Mouse (Mus musculus) urinary bladder, postnatal 4 days (tissue): Measurements from ENCODE around the gene Gm44965.
A peak's percentile ranks its signal among the peaks of the same experiment; 100 is the strongest.

Experiments
- DNase-seq, 2 experiments: peaks; one replicate each; pipeline ENCODE4 v3.0.0; 2021 to 2022; ENCODE audit warnings: low spot score in 2 of 2

Gene Gm44965

DNA sequence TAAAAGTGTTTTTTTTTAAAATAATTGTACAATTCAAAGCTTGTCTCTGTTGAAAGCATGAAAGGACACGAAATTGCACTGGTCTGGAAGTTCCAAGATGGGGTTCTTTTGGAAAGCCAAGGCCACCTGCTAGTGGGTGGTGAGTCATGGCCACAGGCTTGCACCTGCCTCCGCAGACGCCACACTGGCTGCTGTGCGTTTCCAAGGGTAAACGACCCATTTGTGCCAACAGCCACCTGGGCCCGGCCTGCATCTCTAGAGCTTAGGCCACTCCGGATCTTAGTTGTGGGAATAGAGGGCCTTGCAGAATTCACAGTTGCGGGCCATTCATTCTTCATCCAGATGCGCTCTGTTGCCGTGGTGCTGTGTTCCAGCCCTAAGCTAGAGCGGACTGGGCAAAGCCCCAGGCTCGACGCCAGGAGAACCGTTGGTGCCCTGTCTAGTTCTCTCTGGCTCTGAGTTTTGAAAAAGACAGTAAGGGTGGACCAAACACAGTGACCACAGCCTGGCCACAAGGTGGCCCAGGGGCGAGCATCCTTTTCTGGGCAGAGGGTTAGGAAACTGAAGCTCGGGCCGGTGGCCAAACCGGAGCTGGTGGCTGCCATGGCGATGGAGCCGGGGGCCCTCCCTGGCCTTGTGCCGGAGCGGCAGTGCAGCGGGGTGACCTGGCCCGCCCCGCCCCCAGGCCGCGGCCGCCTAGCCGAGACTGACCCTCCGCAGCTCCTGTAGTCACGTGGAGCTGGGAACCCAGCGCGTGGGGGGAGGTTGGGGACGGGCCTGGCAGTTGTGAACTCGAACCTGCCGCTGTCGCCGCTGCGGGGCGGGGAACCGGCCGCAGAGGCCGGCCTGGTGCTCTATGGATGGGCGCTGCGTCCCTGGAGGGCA lies at the start of gene Gm44965, which contains the start of gene Repin1:
Gm44965 (plus strand) TSS at position 784 of the 885 bp plus-strand sequence.
Repin1 (plus strand) TSS at position 726 of the 885 bp plus-strand sequence.
- peak; percentile 92 to 94 for DNase-seq

DNA sequence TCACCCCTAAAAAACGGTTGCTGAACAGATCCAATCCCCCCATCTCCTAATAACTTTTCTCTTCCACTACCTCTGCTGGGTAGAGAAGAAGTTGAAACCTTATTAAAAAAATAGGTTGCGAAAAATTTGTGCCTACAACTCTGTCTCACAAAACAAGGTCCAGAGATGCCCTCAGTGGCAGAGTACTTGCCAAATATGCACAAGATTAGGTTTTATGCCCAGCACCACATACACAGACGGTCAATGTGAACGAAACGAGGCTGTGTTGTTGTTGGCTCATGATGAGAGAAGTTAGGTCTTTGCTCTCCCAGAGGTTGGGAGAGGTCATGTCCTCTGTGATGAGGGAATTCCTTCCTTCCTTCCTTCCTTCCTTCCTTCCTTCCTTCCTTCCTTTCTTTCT lies 48.5 kb upstream of the Gm44965 start:
- no peak for DNase-seq

- DNase-seq, result no peak
These were observed 47.5 kb upstream of the Gm44965 start for GRCm38 (mm10) chr6:48546271-48546670.

DNA sequence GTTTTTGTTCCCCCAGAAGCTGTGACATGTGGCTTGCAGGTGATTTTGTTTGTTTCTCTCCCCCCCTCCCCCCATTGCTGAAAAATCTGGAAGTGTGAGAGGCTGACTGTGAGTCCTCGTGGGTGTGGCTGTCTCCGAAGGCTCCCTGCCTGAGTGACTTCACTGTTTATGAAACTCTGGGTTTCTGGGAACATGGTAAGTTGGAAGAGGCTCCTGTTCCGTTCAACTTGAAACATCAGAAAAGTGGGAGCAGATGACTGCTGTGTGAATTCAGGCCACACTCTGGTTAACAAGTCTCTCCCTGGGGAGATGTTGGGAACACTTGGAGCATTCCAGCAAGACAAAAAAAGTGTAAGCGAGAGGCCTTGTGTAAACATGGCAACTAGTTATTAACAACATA lies 46.9 kb upstream of the Gm44965 start:
- DNase-seq, result no peak

- no peak for DNase-seq
These were observed 45.4 kb upstream of the Gm44965 start for GRCm38 (mm10) chr6:48548314-48548713.

DNA sequence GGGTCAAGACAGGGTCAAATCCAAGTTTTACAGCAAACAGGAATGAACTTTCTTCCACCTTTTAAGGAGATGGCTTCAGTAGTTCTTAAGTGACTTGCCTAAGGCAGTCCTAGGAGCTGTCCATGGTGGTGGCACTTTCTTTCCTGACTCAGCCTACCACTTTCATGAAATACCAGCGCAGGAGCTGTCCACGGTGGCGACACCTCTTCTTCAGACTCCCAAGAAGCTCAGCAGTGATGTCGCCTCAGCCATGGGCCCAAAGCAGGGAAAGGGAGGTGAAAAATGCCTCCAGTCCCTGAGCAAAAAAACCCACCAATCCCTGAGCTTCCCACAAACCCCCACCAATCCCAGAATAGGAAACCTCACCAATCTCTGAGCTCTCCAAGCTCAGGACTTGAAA lies 40.8 kb upstream of the Gm44965 start:
- DNase-seq, result no peak

DNA sequence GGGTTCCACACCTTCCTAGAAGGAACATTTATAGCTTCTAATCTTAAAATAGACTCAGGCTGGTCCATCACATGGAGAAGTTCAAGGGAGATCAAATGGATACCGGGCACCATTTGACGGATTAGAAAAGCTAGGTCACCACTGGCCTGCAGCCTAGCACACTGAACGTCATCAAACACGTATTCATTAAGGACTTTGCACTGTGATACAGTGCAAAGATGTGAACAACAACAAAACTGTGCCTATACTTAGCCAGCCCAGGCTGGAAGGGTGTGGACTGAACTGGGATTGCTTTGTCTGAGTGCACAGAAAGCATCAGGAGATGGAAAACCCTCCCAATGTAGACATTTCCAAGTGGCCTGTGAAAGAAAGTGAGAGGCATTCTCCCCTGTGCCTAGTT lies 39.9 kb upstream of the Gm44965 start:
- DNase-seq, result no peak

DNA sequence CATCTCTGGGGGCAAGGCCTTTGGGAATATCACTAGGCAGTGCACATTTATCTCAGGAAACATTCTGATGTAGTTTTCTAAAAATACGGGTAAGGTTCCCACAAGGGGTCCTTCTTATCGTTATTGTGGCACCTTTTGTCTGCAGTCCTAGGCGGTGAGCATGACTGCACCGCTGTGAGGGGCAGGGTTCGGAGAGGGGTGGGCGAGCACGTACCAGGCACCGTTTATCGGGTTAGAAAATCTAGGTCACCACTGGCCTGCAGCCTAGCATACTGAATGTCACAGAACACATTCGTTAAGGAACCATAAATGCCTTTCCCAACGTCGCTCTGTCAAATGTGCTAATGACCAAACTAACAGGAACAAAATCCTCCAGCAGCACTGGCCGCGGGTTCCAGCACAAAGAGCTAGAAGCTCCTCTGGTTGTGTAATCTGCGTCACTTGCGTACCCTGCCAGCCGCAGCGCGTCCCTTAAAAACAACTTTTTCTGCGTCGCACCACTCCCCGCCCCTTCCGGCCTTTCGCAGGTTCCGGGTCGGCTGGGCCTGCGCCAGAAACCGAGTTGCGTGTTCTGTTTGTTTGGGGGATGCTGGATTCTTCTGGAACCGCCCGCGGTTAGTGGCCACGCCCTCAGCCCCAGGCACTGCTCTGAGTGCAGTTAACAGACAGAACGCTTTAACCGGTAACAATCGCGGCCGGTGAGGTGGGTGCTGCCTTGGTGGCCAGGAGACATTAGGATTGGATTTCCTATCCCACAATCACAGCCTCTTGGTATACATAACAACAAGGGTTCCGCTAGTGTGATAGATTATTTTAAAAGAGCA lies 39.2 kb upstream of the Gm44965 start, which contains the start of gene Lrrc61:
Lrrc61 (plus strand) TSS at position 517 of the 824 bp plus-strand sequence.
- DNase-seq, result peak; percentile 96 to 99

- no peak for DNase-seq
These were observed 38.4 kb upstream of the Gm44965 start for GRCm38 (mm10) chr6:48555104-48555890.

GRCm38 (mm10) chr6:48555956-48556355 lies 37.8 kb upstream of the Gm44965 start:
- no peak for DNase-seq

- DNase-seq, result no peak
These were observed 27.9 kb upstream of the Gm44965 start for GRCm38 (mm10) chr6:48565693-48566310.

GRCm38 (mm10) chr6:48566312-48566711 lies 27.4 kb upstream of the Gm44965 start:
- DNase-seq, result peak; percentile 56 to 74

DNA sequence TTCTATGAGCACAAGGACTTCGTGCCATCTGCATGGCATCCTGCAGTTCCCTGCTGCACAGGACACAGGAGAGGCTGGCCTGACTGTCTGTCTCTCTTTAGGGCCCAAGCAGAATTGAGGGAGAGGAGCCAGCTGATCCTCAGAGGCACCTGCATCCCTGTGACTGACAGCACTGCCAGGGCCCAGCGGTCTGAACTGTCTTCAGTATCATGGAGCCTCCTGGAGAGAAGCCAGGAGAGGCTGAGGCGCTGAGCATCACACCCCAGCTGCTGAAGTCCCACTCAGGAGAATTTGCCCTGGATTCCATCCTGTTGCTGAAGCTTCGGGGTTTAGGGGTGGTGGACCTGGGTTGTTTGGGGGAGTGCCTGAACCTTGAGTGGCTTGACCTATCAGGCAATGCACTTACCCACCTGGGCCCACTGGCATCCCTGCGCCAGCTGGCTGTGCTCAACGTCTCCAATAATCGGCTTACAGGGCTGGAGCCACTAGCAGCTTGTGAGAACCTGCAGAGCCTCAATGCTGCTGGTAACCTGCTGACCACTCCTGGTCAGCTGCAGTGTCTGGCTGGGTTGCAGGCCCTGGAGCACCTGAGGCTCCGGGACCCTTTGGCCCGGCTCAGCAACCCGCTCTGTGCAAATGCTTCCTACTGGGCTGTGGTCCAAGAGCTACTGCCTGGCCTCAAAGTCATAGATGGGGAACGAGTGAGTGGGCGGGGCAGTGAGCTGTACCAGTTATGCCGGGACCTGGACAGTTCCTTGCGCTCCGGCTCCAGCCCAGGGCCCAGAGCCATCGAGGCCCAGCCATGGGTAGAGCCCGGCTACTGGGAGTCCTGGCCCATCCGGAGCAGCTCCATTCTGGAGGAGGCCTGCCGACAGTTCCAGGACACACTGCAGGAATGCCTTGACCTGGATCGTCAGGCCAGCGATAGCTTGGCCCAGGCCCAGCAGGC lies 25.4 kb upstream of the Gm44965 start:
- DNase-seq, result peak; percentile 60 to 61

DNA sequence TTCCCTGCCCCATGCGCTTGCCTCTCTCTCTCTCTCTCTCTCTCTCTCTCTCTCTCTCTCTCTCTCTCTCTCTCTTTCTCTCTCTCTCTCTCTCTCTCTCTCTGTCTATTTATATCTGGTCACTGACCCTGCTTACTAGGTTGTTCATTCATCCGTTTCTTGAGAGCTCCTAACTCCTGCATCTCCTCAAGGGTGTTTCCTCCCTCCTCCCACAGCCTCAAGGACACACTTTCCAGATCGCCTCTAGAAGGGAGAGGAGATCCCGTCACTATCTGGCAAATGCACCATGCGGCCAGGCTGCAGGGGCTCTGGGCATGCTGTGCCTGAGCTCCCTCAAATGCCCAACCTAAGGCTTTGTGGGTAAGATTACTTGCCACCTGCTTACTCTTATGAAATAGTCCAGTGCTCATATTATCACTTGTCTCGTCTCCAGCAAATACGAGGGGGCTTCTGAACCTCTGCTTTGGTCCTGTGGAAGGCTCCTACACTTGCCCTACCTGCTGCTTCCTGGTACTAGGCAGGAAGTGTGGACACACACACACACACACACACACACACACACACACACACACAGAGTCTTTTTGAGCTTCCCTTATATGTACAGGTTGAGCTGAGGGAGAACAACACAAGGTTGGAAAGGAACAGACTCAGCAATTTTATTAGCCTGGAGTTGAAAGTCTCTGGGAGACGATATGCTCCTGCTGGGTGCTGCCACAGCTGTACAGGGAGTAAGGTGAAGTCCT lies 24.5 kb upstream of the Gm44965 start:
- DNase-seq, result no peak

DNA sequence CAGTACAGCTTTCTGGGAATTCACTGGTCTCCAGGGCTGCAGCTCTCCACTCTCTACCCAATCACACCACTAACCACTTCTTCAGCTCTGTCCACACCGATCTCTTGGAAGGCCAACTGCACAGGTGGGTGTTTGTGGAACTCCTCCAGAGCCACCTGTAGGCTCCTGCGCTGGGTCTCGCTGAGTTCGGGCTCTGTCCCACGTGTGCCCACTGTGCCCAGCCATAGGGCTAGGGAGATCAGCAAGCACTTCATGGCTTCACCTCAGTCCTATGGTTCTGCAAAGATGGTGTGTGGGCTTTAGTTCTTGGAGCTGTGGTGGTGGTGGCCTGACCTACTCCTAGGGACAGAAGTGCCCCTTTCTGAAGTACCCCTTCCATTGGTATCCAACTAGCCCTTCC lies 21.7 kb upstream of the Gm44965 start:
- no peak for DNase-seq

- peak; percentile 54 to 60 for DNase-seq
These were observed 21.1 kb upstream of the Gm44965 start, which contains the start of gene Rarres2 for GRCm38 (mm10) chr6:48572572-48573061. Gene Rarres2, minus strand, starts transcription at chr6:48572789.

GRCm38 (mm10) chr6:48573280-48573679 lies 20.5 kb upstream of the Gm44965 start:
- peak in 1 of 2 experiments; percentile 61 for DNase-seq

- no peak for DNase-seq
These were observed 19.8 kb upstream of the Gm44965 start for GRCm38 (mm10) chr6:48573981-48574380.

DNA sequence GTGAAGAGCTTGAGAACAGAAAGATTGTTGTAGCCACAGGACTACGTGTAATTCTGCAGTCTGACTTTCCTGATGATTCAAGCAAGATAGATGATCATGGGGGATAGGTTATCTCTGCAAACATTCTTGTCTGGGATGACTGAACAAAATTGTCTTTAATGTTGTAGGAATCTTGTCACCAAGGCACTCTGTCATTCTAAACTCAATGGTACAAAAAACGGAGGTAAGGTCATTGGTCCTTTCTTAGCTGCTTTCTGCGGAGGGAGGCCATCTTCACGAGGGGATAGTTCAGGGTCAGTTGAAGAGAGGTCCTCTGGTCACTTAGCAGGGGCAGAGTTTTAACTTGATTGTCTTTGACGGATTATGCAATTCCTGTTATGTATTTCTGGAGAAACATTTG lies 15.0 kb upstream of the Gm44965 start:
- DNase-seq, result no peak
